Mouse (Mus musculus) forebrain, embryonic 10.5 days (tissue): ENCODE results near the gene Wwp2. TPM values are rescaled to one million over a fixed set of nuclear protein-coding genes. Genes with fewer than 3 reads are reported as not detected.

Experiments
- DNase-seq: peaks from one replicate; pipeline ENCODE4 v3.0.0-alpha.2; 2017; ENCODE audit warnings: low spot score; ENCODE audit errors: extremely low spot score
- H3K27ac ChIP-seq: fragments of 300-500 bp; sonication (generic); 2 replicates; pipeline ENCODE4 v1.5.1; 2016; ENCODE audit warnings: mild to moderate bottlenecking
- H3K27me3 ChIP-seq: fragments of 300-500 bp; sonication (generic); 2 replicates; pipeline ENCODE4 v1.6.1; 2016; ENCODE audit warnings: mild to moderate bottlenecking; ENCODE audit not compliant: poor library complexity, severe bottlenecking
- H3K36me3 ChIP-seq: fragments of 300-500 bp; sonication (generic); replicated peaks from 2 replicates; pipeline ENCODE4 v1.6.1; 2016; ENCODE audit warnings: mild to moderate bottlenecking, moderate library complexity
- H3K4me1 ChIP-seq: fragments of 300-500 bp; sonication (generic); 2 replicates; pipeline ENCODE4 v1.6.1; 2016
- H3K4me3 ChIP-seq: fragments of 300-500 bp; sonication (generic); 2 replicates; pipeline ENCODE4 v1.5.1; 2016; ENCODE audit warnings: mild to moderate bottlenecking, moderate library complexity
- H3K9me3 ChIP-seq: fragments of 300-500 bp; sonication (generic); 2 replicates; pipeline ENCODE4 v1.6.1; 2016; ENCODE audit warnings: mild to moderate bottlenecking, moderate library complexity
- WGBS: fragments of 180-500 bp; shearing (Covaris S2); methylation state at CpG from one replicate; pipeline ENCODE4 v1.1.7; 2016; 5-methylcytosine and 5-hydroxymethylcytosine counted together
- polyA plus RNA-seq: library from polyadenylated mRNA; unstranded; fragments of >200 nt; fragmentation: Nextera tagmentation; extraction: Ambion mirVana; gene quantifications from 2 replicates; pipeline ENCODE4 v1.2.1, GENCODE M21; 2016

The Wwp2 gene
- polyA plus RNA-seq, 1 experiment from 2014 or later: 57.9 TPM

DNA sequence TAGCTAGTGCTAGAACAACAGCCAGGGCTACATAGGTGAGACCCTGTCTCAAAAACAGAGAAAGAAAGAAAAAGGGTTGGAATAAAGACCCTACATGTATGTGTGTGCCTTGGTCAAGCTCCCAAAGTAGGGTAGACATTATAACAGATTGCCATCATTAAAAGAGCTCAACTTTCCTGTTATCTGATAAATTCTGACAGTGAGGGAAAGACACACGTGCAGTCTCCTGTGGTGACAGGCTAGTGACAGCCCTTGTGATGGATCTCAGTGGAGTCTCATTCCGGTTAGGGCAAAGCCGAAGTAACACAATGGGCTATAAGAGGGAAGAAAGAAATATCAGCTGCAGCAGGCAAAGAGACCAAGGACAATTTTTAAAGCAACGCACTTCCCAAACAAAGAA lies 32.1 kb upstream of the Wwp2 start:
- no peak for DNase-seq
- Histone ChIP-seq H3K4me1 (peaks cover 42% of the 10 kb centered on the region), H3K36me3 (peaks cover 18% of the 10 kb centered on the region), H3K4me3 (0 out of 2 replicates have a peak overlapping the region, but pooled peaks have one; percentile 49), H3K27me3 (no peaks in the 10 kb centered on the region), H3K9me3 (no peaks in the 10 kb centered on the region), H3K27ac (peak overlapping the region; percentile 78)
- 90% methylated on average over 4 of the region's 4 CpGs for WGBS

DNA sequence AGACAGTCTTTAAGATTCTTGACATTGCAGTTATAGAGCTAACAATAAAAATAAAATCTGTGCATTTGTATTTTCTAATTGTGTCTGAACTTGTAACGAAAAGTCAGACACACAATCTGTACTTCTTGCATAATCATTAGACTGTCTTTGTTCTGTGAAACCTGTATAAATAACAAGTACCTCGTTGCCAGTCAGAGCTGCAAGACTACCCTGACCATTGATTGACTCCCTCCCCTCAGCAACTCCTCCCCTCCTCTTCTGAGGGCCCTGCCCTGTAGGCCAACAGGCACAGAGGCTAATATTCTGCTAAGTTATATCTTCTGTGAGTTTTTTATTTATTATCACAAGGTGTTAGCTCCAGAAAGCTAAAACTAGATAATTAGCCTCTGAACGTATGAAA lies 30.2 kb upstream of the Wwp2 start:
- 76% methylated on average over 3 of the region's 3 CpGs for WGBS
- H3K4me1 ChIP-seq: peaks cover 42% of the 10 kb centered on the region
- H3K4me3 ChIP-seq: no peak overlapping the region
- no peak overlapping the region for H3K27ac ChIP-seq
- no peak for DNase-seq
- H3K36me3 ChIP-seq: peaks cover 37% of the 10 kb centered on the region
- no peaks in the 10 kb centered on the region for H3K9me3 ChIP-seq
- H3K27me3 ChIP-seq: no peaks in the 10 kb centered on the region

DNA sequence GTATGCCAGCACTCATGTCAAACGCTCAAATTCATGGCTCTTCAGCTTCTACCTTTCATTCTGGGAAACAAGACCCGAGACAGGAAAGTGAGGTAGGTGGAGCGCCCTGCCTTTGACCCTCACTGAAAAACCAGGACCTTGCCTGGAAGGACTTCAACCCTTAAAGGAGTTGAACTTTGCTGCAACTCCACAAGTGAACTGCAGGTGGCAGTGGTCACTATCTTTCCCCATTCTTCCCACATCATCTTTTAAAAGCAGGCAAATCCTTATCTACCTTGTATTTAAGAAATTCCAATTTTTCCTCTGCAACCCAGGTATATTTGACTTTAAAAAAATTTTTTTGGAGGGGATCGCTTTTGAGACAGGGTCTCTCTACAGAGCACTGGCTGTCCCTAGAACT lies 24.8 kb upstream of the Wwp2 start:
- DNase-seq: no peak
- Histone ChIP-seq H3K27ac (no peak overlapping the region), H3K27me3 (no peaks in the 10 kb centered on the region), H3K9me3 (no peaks in the 10 kb centered on the region), H3K4me3 (no peak overlapping the region), H3K36me3 (peaks cover 92% of the 10 kb centered on the region), H3K4me1 (peaks cover 17% of the 10 kb centered on the region)
- WGBS: 73% methylated on average over 4 of the region's 4 CpGs

DNA sequence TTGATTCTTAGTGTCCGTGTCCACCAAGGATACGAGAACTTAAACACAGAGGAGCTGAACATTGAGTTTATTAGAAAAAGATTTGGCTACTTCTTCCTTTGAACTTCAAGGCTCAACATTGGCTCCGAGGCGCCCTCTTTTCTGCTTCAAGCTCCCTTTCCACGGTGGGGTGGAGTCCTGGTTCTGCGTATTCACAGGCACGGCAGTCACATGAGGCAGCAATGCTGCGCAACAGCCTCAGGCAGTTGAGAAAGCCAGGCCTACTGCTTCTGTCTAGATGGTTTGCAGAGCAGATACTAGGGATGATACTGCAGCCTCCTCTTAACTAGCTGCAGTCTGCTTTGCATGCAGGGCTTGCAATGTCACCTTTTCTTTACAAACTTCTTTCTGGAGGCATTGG lies 23.6 kb upstream of the Wwp2 start:
- Histone ChIP-seq H3K4me1 (peaks cover 6% of the 10 kb centered on the region), H3K27ac (no peak overlapping the region), H3K4me3 (no peak overlapping the region), H3K27me3 (no peaks in the 10 kb centered on the region), H3K36me3 (peaks cover 97% of the 10 kb centered on the region), H3K9me3 (no peaks in the 10 kb centered on the region)
- DNase-seq: no peak
- 93% methylated on average over 8 of the region's 8 CpGs for WGBS

DNA sequence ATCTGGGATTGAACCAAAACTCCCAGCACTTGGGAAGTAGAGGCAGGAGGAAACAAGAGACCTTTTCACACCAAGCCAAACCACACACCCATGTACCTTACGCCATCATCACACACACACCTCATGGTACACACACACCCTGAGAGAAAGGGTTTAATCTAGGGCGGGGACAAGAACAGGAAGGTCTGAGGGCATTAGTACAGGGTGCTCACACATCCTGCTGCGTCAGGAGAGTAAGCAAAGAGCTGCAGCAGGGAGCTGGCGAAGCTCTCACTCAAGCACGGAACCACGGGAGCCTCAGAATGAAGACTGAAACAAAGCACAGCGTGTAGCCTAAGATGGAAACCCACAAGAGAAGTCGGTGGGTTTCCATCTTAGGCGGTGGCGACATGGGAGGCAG lies 22.3 kb upstream of the Wwp2 start:
- Histone ChIP-seq H3K4me3 (no peak overlapping the region), H3K36me3 (peaks cover 100% of the 10 kb centered on the region), H3K27ac (no peak overlapping the region), H3K27me3 (no peaks in the 10 kb centered on the region), H3K9me3 (no peaks in the 10 kb centered on the region), H3K4me1 (no peaks in the 10 kb centered on the region)
- 93% methylated on average over 10 of the region's 10 CpGs for WGBS
- no peak for DNase-seq

DNA sequence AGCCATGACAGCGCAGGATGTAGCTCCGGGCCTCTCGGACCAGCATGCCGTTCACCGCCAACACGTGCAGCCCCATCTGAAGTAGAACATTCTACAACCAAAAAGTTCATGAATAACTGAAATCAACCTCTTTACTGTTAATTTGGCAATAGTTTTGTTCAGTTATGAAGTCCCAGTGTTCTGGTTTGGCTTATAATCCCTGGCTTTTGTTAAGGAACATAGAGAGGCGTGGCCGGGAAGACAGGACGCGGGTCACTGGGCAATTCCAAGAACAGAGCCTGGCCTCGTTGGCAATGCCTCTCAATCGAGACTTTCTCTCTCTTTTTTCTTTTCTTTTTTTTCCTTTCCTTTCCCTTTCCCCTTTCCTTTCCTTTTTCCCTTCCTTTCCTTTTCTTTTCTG lies 19.2 kb upstream of the Wwp2 start:
- H3K4me3 ChIP-seq: no peak overlapping the region
- no peaks in the 10 kb centered on the region for H3K4me1 ChIP-seq
- H3K27me3 ChIP-seq: no peaks in the 10 kb centered on the region
- H3K27ac ChIP-seq: no peak overlapping the region
- H3K9me3 ChIP-seq: no peaks in the 10 kb centered on the region
- H3K36me3 ChIP-seq: peaks cover 100% of the 10 kb centered on the region
- 90% methylated on average over 12 of the region's 12 CpGs for WGBS
- no peak for DNase-seq

DNA sequence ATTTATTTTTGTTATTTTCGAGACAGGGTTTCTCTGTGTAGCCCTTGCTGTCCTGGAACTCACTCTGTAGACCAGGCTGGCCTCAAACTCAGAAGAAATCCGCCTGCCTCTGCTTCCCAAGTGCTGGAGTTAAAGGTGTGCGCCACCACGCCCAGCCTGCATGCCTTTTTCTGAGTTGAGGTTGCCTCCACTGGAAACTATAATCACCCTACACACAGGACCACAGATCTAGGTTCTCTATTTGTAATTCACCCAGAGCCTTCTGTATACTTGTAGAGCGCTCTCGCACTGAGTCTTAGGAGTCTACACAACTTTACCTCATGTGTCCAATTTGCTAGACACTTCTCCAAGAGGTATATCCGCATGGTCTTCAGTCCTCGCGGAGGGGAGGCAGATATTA lies 12.0 kb upstream of the Wwp2 start:
- H3K27ac ChIP-seq: peak overlapping the region; percentile 94
- peaks cover 44% of the 10 kb centered on the region for H3K36me3 ChIP-seq
- no peak for DNase-seq
- H3K9me3 ChIP-seq: no peaks in the 10 kb centered on the region
- 32% methylated on average over 9 of the region's 9 CpGs for WGBS
- peak overlapping the region; percentile 89 for H3K4me3 ChIP-seq
- no peaks in the 10 kb centered on the region for H3K27me3 ChIP-seq
- H3K4me1 ChIP-seq: peaks cover 16% of the 10 kb centered on the region

DNA sequence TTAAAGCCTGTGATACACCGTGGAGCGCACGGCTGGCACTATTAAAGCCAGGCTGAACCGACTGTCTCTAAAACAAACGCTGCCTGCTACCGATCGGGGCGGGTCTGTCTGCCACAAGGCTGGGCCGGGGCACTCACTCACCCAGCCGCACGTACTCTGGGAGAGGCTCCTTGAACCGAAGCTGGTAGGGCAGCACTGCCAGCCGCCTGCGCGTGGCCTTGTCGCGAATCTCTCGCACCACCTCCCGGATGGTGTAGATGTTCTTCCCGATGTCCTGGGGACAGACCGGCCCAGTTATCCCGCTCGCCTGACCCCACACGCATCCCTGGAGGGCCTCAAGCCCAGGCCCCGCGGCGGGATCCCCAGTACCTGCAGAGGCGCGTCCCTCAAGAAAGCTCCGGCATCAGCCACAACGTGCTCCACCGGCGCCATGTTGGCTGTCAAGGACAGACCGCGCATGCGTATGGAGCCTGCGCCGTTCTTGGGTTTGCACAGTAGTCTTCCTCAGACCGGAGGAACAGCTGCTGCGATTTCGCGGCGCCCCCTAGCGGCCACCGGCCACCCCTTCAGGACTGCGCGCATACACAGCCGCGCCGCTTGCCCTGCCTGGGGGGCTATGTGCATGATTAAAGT lies 11.5 kb upstream of the Wwp2 start, which contains the start of gene Nob1:
Gene Nob1 (minus strand): TSS at position 455 of the 633 bp plus-strand sequence.
- under 1% methylated on average over 50 of the region's 50 CpGs for WGBS
- Histone ChIP-seq H3K27me3 (no peaks in the 10 kb centered on the region), H3K4me3 (peak within 1 kb of the TSS; percentile 89), H3K36me3 (peaks cover 38% of the 10 kb centered on the region), H3K27ac (peak within 1 kb of the TSS; percentile 94), H3K9me3 (no peaks in the 10 kb centered on the region), H3K4me1 (peaks cover 16% of the 10 kb centered on the region)
- peak; percentile 98 for DNase-seq

DNA sequence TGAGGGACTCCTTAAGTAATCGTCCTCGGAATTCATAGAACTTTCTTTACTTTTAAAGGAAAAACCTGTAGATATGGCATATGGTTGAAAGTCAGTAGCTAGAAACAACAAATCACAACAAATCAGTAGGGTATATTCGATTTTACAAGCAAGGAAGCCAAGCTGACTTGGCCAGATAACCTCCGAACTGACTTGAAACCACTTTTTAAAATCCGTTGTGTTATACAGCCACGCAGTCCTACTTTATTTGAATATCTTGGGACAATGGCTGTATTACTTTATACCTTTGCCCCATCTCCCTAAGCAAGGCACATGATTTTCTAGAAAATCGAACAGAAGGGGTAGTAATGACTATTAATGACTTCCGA lies 11.0 kb upstream of the Wwp2 start:
- peaks cover 16% of the 10 kb centered on the region for H3K4me1 ChIP-seq
- peak overlapping the region; percentile 94; the same call in 1 of the 2 replicates for H3K27ac ChIP-seq
- WGBS: 48% methylated on average over 8 of the region's 8 CpGs
- H3K27me3 ChIP-seq: no peaks in the 10 kb centered on the region
- DNase-seq: no peak
- no peaks in the 10 kb centered on the region for H3K9me3 ChIP-seq
- H3K36me3 ChIP-seq: peaks cover 33% of the 10 kb centered on the region
- H3K4me3 ChIP-seq: peak overlapping the region; percentile 89

DNA sequence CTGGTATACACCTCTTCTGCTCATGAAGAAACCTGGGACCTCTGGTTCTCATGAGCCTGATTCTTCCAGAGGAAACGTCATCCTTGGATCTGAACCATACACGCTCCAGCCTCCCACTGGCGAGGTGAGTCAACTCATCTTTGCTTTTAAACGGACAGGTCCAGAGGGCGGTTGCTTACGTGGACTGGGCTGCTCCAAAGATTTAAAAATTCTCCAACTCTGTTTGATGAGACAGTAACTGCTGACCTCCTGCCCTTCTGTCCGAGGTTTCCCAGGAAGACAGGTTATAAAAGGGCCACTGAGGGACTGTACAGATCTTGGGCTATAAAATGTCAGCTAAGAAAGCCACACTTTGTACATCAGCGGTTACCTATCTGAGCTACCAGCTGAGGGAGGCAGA lies 5.3 kb upstream of the Wwp2 start:
- no peaks in the 10 kb centered on the region for H3K9me3 ChIP-seq
- DNase-seq: no peak
- no peaks in the 10 kb centered on the region for H3K27me3 ChIP-seq
- no peak overlapping the region for H3K4me3 ChIP-seq
- no peaks in the 10 kb centered on the region for H3K36me3 ChIP-seq
- H3K27ac ChIP-seq: no peak overlapping the region
- 83% methylated on average over 8 of the region's 8 CpGs for WGBS
- H3K4me1 ChIP-seq: peaks cover 5% of the 10 kb centered on the region

DNA sequence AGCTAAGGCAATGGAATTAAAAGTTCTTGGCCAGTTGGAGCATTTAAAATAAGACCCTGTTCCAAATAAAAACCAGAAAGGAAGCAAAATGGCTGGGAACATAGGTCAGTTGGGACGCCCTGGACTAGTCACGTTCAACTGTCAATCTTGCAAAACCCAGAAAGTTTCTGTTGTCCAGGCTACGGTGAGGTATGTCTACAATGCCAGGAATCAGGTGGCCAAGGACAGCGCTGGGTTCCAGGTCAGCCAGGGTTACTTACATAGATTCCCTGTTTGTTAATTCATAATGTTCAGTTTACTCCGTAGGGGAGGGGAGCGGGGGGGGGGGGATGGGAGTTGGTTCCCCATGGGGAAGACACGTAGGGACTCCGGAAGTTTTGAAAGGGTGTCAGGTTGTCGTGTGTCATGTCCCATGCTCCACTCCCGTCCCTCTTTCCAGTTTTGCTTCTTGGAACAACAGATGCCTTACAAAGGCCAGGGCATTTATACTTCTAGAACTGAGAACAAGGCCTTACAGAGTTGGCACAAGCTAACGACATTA lies 674 bp upstream of the Wwp2 start:
- Histone ChIP-seq H3K27me3 (no peaks in the 10 kb centered on the region), H3K4me1 (peaks cover 18% of the 10 kb centered on the region), H3K4me3 (peak overlapping the region; percentile 90), H3K9me3 (no peaks in the 10 kb centered on the region), H3K27ac (peak overlapping the region; percentile 93), H3K36me3 (no peaks in the 10 kb centered on the region)
- DNase-seq: no peak
- WGBS: 25% methylated on average over 11 of the region's 11 CpGs

DNA sequence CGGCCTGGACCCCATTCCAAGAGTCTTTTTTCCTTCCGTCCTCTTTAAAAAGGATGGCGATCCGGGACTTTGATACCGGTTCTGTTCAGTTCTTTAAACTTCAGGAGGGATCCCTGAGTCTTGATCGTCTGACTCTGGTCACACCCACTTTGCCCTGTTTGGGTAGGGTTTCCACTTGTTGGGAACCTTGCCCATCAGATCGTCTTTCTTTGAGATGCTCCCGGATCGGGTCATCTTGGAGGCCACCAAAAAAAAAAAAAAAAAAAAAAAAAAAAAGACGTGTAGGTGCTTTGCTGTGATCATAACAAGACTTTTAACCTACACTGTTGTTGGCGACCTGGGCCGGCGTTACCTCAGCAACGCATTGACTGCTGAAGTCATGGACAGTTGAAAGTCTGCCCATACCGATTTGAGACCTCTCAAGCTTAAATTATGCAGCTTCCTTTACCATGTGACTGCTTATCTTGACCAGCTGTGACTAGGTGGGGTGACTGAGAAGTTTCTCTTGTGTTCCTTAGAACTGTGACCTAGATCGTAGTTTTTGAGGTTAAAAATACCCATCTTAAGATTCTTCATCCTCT lies 766 bp downstream of the Wwp2 start:
- Histone ChIP-seq H3K9me3 (no peaks in the 10 kb centered on the region), H3K27me3 (no peaks in the 10 kb centered on the region), H3K4me3 (peak overlapping the region; percentile 90), H3K27ac (peak overlapping the region; percentile 93), H3K4me1 (peaks cover 18% of the 10 kb centered on the region), H3K36me3 (peaks cover 4% of the 10 kb centered on the region; the same call in 1 of the 2 replicates)
- WGBS: 13% methylated on average over 16 of the region's 16 CpGs
- no peak for DNase-seq

DNA sequence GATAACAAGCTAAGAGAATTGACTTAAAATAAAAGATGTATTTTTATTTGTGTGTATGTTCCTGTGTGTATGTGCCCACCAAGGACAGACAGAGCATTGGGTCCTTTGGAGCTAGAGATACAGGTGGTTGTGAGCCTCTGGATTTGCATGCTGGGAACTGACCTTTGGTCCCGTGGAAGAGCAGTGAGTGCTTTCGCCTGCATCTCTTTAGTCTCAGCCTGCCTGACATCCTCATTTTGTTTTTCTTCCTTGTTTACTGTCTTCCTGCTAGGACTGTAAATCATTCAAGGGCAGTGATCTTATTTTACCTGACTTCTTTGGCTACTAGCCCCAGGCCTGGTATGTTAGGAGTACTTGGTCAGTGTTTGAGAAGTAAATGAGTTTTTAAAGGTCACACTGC lies 1.5 kb downstream of the Wwp2 start:
- 78% methylated on average over 2 of the region's 2 CpGs for WGBS

More for the DNA sequence above, 1.5 kb downstream of the Wwp2 start:
- Histone ChIP-seq H3K36me3 (peaks cover 8% of the 10 kb centered on the region), H3K4me3 (peak overlapping the region; percentile 90; the same call in 1 of the 2 replicates), H3K27me3 (no peaks in the 10 kb centered on the region), H3K9me3 (no peaks in the 10 kb centered on the region), H3K4me1 (peaks cover 18% of the 10 kb centered on the region), H3K27ac (no peak overlapping the region)
- DNase-seq: no peak
